Mouse (Mus musculus) embryonic facial prominence, embryonic 15.5 days (tissue): ENCODE results near the gene Gm10277. TPM values are rescaled to one million over a fixed set of nuclear protein-coding genes. Genes with fewer than 3 reads are reported as not detected.

Experiments
- ATAC-seq: fragments of 200-750 bp; cut with Nextera tagmentation; 2 replicates; pipeline ENCODE4 v1.8.0; 2017; ENCODE audit warnings: low read depth, moderate TSS enrichment; ENCODE audit not compliant: insufficient number of reproducible peaks, low FRiP score, low TSS enrichment
- H3K27ac ChIP-seq: fragments of 300-500 bp; sonication (generic); replicated peaks from 2 replicates; pipeline ENCODE4 v1.5.1; 2015; ENCODE audit warnings: mild to moderate bottlenecking, inconsistent platforms
- H3K27me3 ChIP-seq: fragments of 300-500 bp; sonication (generic); 2 replicates; pipeline ENCODE4 v1.6.1; 2015; ENCODE audit warnings: inconsistent platforms
- H3K36me3 ChIP-seq: fragments of 300-500 bp; sonication (generic); 2 replicates; pipeline ENCODE4 v1.6.1; 2015; ENCODE audit warnings: mild to moderate bottlenecking, inconsistent platforms
- H3K4me1 ChIP-seq: fragments of 300-500 bp; sonication (generic); 2 replicates; pipeline ENCODE4 v1.6.1; 2015; ENCODE audit warnings: inconsistent platforms
- H3K4me2 ChIP-seq: fragments of 300-500 bp; sonication (generic); replicated peaks from 2 replicates; pipeline ENCODE4 v1.6.1; 2015; ENCODE audit warnings: mild to moderate bottlenecking, inconsistent platforms
- H3K4me3 ChIP-seq: fragments of 300-500 bp; sonication (generic); replicated peaks from 2 replicates; pipeline ENCODE4 v1.5.1; 2015; ENCODE audit warnings: mild to moderate bottlenecking, inconsistent platforms
- H3K9ac ChIP-seq: fragments of 300-500 bp; sonication (generic); 2 replicates; pipeline ENCODE4 v1.6.1; 2015; ENCODE audit warnings: inconsistent platforms
- H3K9me3 ChIP-seq: fragments of 300-500 bp; sonication (generic); replicated peaks from 2 replicates; pipeline ENCODE4 v1.6.1; 2016; ENCODE audit warnings: inconsistent platforms
- whole genome bisulfite sequencing: fragments of 180-500 bp; shearing (Covaris S2); methylation state at CpG from one replicate; pipeline ENCODE4 v1.1.7; 2015; 5-methylcytosine and 5-hydroxymethylcytosine counted together
- polyA plus RNA-seq: library from polyadenylated mRNA; unstranded; fragments of >200 nt; fragmentation: Nextera tagmentation; extraction: Ambion mirVana; gene quantifications from 2 replicates; pipeline ENCODE4 v1.2.1, GENCODE M21; 2015

Gm10277 gene
- polyA plus RNA-seq, 1 experiment from 2014 or later, result 1.4 TPM

DNA sequence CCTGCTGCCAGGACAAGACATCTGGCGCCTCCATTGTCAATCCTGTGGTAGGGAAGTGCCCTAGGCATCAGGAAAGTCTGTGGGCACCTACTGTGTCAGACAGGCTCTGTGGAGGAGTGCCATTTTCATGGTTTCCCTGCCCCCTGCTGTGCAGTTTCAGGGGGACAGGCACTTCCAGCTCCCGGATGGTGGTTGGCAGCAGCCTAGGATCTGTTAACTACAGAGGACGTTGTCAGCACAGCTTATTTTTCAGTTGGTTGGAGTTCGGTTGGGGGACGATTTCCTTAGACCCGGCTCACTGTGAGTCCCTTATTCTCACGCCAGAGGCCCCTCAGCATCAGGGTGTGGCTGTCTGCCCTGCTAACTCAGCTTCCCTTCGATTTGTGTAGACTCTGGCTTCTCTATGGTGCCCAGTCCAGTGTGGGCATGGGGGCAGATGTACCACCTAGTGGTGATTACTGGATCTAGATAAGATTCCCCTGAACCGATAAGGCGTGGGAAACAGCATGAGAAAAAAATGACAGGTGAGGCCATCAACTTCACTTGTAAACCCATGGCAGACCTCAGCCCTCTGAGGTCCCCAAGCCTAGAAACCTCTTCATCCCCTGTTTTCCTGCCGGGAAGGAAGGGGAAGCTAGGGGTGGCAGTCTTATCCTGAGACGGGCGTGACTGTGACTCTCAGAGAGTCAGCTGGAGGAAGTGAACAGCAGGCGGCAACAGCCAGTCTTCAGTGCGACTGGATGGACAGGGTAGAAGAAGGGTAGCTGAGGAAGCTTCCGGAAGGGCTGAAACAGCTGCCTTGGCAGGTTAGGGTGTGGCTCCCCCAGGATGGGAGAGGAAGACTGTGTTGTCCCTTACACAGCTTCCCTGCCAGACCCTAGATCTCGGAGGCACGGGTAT, 3.5 kb downstream of the Gm10277 start:
- no peak overlapping the region for H3K4me3 ChIP-seq
- no peaks in the 10 kb centered on the region for H3K36me3 ChIP-seq
- peak overlapping the region; percentile 25; the same call in 1 of the 2 replicates for H3K4me2 ChIP-seq
- peaks cover 51% of the 10 kb centered on the region for H3K4me1 ChIP-seq
- H3K27me3 ChIP-seq, result no peaks in the 10 kb centered on the region
- 34% methylated on average over 18 of the region's 18 CpGs for WGBS
- peak overlapping the region; percentile 89 for H3K27ac ChIP-seq
- no peak overlapping the region for H3K9ac ChIP-seq
- ATAC-seq, result peak; percentile 53
- no peaks in the 10 kb centered on the region for H3K9me3 ChIP-seq

DNA sequence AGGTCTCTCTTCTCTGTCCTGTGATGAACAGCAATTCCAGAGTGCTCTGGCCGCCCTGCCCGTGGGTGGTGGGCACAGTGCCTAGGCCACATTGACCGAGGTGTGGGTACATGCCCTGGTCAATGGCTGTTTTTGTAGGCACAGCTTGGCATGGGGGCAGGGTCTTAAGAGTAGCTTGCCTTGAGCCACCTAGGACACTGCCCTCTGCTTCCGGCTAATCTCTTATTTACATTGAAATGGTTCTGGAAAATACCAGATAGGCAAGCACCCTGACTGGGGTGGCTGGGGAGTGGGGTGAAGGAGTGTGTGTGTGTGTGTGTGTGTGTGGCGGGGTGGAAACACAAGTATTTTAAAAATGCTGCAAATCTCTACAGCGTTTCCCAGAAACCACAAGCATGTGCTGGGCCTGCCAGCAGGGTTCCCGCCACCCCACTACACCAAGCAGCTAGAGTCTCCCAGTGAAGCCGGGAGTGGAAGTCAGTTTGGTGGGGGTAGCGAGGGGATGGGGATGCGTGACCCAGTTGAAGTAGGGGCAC, 4.3 kb downstream of the Gm10277 start:
- Histone ChIP-seq H3K27ac (peak overlapping the region; percentile 89), H3K4me3 (no peak overlapping the region), H3K36me3 (peaks cover 2% of the 10 kb centered on the region), H3K9ac (no peak overlapping the region), H3K4me1 (peaks cover 51% of the 10 kb centered on the region), H3K27me3 (no peaks in the 10 kb centered on the region), H3K9me3 (no peaks in the 10 kb centered on the region), H3K4me2 (peak overlapping the region; percentile 25; the same call in 1 of the 2 replicates)
- ATAC-seq, result peak; percentile 77
- WGBS, result 32% methylated on average over 10 of the region's 10 CpGs

GRCm38 (mm10) chr11:77782104-77782815, 5.3 kb downstream of the Gm10277 start:
- H3K9me3 ChIP-seq, result no peaks in the 10 kb centered on the region
- H3K36me3 ChIP-seq, result peaks cover 12% of the 10 kb centered on the region
- H3K4me1 ChIP-seq, result peaks cover 51% of the 10 kb centered on the region
- H3K9ac ChIP-seq, result no peak overlapping the region
- H3K4me3 ChIP-seq, result no peak overlapping the region
- H3K4me2 ChIP-seq, result no peak overlapping the region
- WGBS, result 80% methylated on average over 7 of the region's 7 CpGs
- no peaks in the 10 kb centered on the region for H3K27me3 ChIP-seq
- no peak for ATAC-seq
- 0 out of 2 replicates have a peak overlapping the region, but pooled peaks have one; percentile 89 for H3K27ac ChIP-seq

DNA sequence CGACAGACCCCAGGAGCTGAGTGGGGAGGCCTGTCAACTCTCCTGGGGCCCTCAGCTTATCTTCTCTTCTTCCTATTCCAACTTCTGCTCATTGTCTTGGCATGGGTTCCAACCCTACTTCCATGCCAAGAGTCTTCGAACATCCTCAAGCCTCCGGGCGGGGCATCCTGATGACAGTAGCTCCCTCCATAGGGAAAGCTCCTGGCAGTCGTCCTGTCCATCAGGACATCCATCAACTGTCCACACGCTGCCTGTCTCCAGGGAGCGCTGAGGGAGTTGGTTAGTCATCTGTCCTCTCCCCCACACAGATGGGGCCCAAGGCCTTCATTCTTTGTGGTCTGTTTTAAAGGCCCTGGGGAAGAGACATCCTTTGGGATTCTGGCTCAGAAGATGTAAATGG, 6.5 kb downstream of the Gm10277 start:
- H3K27ac ChIP-seq, result no peak overlapping the region
- peaks cover 44% of the 10 kb centered on the region for H3K4me1 ChIP-seq
- H3K4me3 ChIP-seq, result no peak overlapping the region
- no peak overlapping the region for H3K4me2 ChIP-seq
- no peak overlapping the region for H3K9ac ChIP-seq
- no peak for ATAC-seq
- H3K9me3 ChIP-seq, result no peaks in the 10 kb centered on the region
- 71% methylated on average over 7 of the region's 7 CpGs for WGBS
- H3K27me3 ChIP-seq, result no peaks in the 10 kb centered on the region
- peaks cover 14% of the 10 kb centered on the region for H3K36me3 ChIP-seq

DNA sequence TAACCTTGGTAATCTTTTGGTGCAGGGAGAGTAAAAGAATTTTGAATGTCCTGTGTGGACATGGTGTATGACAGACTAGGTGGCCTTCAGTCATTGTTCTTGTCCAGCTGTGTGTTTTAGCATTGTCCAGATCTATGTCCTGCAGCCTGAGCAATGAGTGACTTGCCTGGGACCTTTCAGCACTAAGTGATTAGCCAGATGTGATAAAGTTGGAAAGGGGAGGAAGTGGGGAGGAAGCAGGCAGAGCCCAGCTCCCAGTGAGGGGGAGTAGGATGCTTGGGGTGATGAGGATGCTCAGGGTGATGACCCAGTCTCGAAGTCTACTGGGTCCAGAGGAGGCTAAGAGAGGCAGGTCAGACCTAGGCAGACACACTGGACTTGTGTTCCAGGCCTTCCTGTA, 8.3 kb downstream of the Gm10277 start:
- 84% methylated on average over 1 of the region's 1 CpGs for WGBS
- Histone ChIP-seq H3K27ac (no peak overlapping the region), H3K4me2 (no peak overlapping the region), H3K27me3 (no peaks in the 10 kb centered on the region), H3K9ac (no peak overlapping the region), H3K36me3 (peaks cover 14% of the 10 kb centered on the region), H3K4me3 (no peak overlapping the region), H3K4me1 (peaks cover 32% of the 10 kb centered on the region), H3K9me3 (no peaks in the 10 kb centered on the region)
- no peak for ATAC-seq

- Histone ChIP-seq H3K27me3 (no peaks in the 10 kb centered on the region), H3K36me3 (peaks cover 14% of the 10 kb centered on the region), H3K9ac (no peak overlapping the region), H3K4me1 (peaks cover 19% of the 10 kb centered on the region), H3K4me2 (no peak overlapping the region), H3K9me3 (no peaks in the 10 kb centered on the region), H3K27ac (no peak overlapping the region), H3K4me3 (no peak overlapping the region)
- WGBS, result 91% methylated on average over 17 of the region's 17 CpGs
- ATAC-seq, result no peak
Measured at GRCm38 (mm10) chr11:77777937-77778336, 9.6 kb downstream of the Gm10277 start.

DNA sequence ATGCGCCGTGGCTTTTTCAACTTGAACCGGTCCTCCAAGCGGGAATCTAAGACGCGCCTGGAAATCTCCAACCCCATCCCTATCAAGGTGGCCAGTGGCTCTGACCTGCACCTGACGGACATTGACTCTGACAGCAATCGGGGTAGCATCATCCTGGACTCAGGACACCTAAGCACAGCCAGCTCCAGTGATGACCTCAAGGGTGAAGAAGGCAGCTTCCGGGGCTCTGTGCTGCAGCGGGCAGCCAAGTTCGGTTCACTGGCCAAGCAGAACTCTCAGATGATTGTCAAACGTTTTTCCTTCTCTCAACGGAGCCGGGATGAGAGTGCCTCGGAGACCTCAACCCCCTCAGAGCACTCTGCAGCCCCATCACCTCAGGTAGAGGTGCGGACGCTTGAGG, 10.1 kb downstream of the Gm10277 start:
- H3K4me3 ChIP-seq, result no peak overlapping the region
- H3K27ac ChIP-seq, result no peak overlapping the region
- no peak overlapping the region for H3K4me2 ChIP-seq
- H3K9me3 ChIP-seq, result no peaks in the 10 kb centered on the region
- peaks cover 16% of the 10 kb centered on the region; the same call in 1 of the 2 replicates for H3K4me1 ChIP-seq
- ATAC-seq, result no peak
- 93% methylated on average over 17 of the region's 17 CpGs for WGBS
- peaks cover 14% of the 10 kb centered on the region for H3K36me3 ChIP-seq
- no peaks in the 10 kb centered on the region for H3K27me3 ChIP-seq
- H3K9ac ChIP-seq, result no peak overlapping the region

DNA sequence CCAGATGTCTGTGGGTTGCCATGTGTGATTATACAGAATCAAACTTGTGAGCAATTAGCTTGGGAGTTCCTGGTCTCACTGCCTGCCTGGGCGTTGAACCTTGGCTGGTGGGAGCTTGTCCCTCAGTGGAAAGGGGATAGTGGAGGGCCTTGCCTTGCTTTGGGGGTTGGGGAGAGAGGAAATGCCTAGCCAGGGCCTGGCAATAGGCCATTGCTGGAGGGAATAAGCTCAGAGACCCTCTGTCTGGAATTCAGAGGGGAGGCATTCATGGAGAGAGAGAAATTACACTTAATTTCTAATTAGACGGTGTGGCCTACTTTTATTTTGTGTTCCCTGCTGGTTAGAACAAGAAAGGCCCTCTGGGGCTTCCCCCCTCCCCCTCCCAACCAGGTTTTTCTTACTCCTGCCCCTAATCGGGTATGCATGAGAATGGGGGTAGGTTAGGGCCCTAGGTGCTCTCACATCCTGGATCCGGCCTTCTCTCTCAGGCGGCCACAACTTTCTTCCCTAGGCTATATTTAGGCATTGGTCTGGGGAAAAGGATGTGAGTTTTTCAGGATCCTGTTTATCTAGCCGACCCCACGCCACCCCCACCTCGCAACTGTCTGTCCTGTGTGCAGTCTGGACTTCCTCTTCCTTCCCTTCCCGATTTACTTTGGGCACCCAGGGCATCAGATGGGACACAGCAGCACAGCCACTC, 11.7 kb downstream of the Gm10277 start:
- Histone ChIP-seq H3K27ac (no peak overlapping the region), H3K4me3 (no peak overlapping the region), H3K36me3 (peaks cover 14% of the 10 kb centered on the region), H3K27me3 (no peaks in the 10 kb centered on the region), H3K9me3 (no peaks in the 10 kb centered on the region), H3K4me1 (peaks cover 7% of the 10 kb centered on the region; the same call in 1 of the 2 replicates), H3K9ac (no peak overlapping the region), H3K4me2 (no peak overlapping the region)
- no peak for ATAC-seq
- WGBS, result 24% methylated on average over 9 of the region's 9 CpGs

GRCm38 (mm10) chr11:77771879-77772713, 15.5 kb downstream of the Gm10277 start:
- no peak overlapping the region for H3K9ac ChIP-seq
- 63% methylated on average over 8 of the region's 8 CpGs for WGBS
- 0 out of 2 replicates have a peak, but pooled peaks cover under 1% of the 10 kb centered on the region for H3K36me3 ChIP-seq
- peaks cover 7% of the 10 kb centered on the region; the same call in 1 of the 2 replicates for H3K4me1 ChIP-seq
- H3K27ac ChIP-seq, result no peak overlapping the region
- H3K27me3 ChIP-seq, result no peaks in the 10 kb centered on the region
- no peaks in the 10 kb centered on the region for H3K9me3 ChIP-seq
- no peak overlapping the region for H3K4me3 ChIP-seq
- ATAC-seq, result no peak
- no peak overlapping the region for H3K4me2 ChIP-seq

GRCm38 (mm10) chr11:77770346-77770745, 17.2 kb downstream of the Gm10277 start:
- Histone ChIP-seq H3K36me3 (no peaks in the 10 kb centered on the region), H3K9me3 (no peaks in the 10 kb centered on the region), H3K4me1 (peaks cover 16% of the 10 kb centered on the region), H3K27me3 (no peaks in the 10 kb centered on the region), H3K4me3 (no peak overlapping the region), H3K9ac (no peak overlapping the region), H3K27ac (no peak overlapping the region), H3K4me2 (no peak overlapping the region)
- WGBS, result 84% methylated on average over 8 of the region's 8 CpGs
- no peak for ATAC-seq
